Mouse (Mus musculus) heart, embryonic 16.5 days (tissue): ENCODE measurements around the gene Eif2b1. TPM values are rescaled to one million over a fixed set of nuclear protein-coding genes. Genes with fewer than 3 reads are reported as not detected.

ENCODE experiments used
- ATAC-seq: fragments of 200-750 bp; cut with Nextera tagmentation; replicated peaks from 2 replicates; pipeline ENCODE4 v1.8.0; 2017; ENCODE audit warnings: moderate number of reproducible peaks; ENCODE audit not compliant: insufficient read depth, low FRiP score; ENCODE audit errors: extremely low read depth
- H3K27ac ChIP-seq: fragments of 300-500 bp; sonication (generic); 2 replicates; pipeline ENCODE4 v1.5.1; 2014; ENCODE audit warnings: mild to moderate bottlenecking, low read length, control low read depth, moderate library complexity
- H3K27me3 ChIP-seq: fragments of 300-500 bp; sonication (generic); 2 replicates; pipeline ENCODE4 v1.6.1; 2014; ENCODE audit warnings: low read length, mixed read lengths; ENCODE audit not compliant: control insufficient read depth, insufficient read depth
- H3K36me3 ChIP-seq: fragments of 300-500 bp; sonication (generic); 2 replicates; pipeline ENCODE4 v1.6.1; 2014; ENCODE audit not compliant: control insufficient read depth, insufficient read depth
- H3K4me1 ChIP-seq: fragments of 300-500 bp; sonication (generic); 2 replicates; pipeline ENCODE4 v1.6.1; 2014; ENCODE audit warnings: low read length, mixed read lengths; ENCODE audit not compliant: control insufficient read depth, insufficient read depth
- H3K4me2 ChIP-seq: fragments of 300-500 bp; sonication (generic); 2 replicates; pipeline ENCODE4 v1.6.1; 2014; ENCODE audit warnings: low read depth, mild to moderate bottlenecking, control low read depth, low read length
- H3K4me3 ChIP-seq: fragments of 300-500 bp; sonication (generic); 2 replicates; pipeline ENCODE4 v1.5.1; 2014; ENCODE audit warnings: mild to moderate bottlenecking, control low read depth, low read length
- H3K9ac ChIP-seq: fragments of 300-500 bp; sonication (generic); 2 replicates; pipeline ENCODE4 v1.6.1; 2014; ENCODE audit warnings: low read length, control low read depth
- H3K9me3 ChIP-seq: fragments of 300-500 bp; sonication (generic); replicated peaks from 2 replicates; pipeline ENCODE4 v1.6.1; 2016; ENCODE audit warnings: low read length; ENCODE audit not compliant: control insufficient read depth
- WGBS: fragments of 180-500 bp; shearing (Covaris S2); extraction: QIAGEN DNeasy Blood & Tissue Kit; methylation state at CpG from one replicate; pipeline ENCODE4 v1.1.7; 2014; 5-methylcytosine and 5-hydroxymethylcytosine counted together
- polyA plus RNA-seq: library from polyadenylated mRNA; unstranded; fragments of >200 nt; fragmentation: Nextera tagmentation; extraction: Ambion mirVana; gene quantifications from 2 replicates; pipeline ENCODE4 v1.2.1, GENCODE M21; 2015

Eif2b1 gene
- polyA plus RNA-seq, 1 experiment from 2014 or later, result 62.2 TPM

DNA sequence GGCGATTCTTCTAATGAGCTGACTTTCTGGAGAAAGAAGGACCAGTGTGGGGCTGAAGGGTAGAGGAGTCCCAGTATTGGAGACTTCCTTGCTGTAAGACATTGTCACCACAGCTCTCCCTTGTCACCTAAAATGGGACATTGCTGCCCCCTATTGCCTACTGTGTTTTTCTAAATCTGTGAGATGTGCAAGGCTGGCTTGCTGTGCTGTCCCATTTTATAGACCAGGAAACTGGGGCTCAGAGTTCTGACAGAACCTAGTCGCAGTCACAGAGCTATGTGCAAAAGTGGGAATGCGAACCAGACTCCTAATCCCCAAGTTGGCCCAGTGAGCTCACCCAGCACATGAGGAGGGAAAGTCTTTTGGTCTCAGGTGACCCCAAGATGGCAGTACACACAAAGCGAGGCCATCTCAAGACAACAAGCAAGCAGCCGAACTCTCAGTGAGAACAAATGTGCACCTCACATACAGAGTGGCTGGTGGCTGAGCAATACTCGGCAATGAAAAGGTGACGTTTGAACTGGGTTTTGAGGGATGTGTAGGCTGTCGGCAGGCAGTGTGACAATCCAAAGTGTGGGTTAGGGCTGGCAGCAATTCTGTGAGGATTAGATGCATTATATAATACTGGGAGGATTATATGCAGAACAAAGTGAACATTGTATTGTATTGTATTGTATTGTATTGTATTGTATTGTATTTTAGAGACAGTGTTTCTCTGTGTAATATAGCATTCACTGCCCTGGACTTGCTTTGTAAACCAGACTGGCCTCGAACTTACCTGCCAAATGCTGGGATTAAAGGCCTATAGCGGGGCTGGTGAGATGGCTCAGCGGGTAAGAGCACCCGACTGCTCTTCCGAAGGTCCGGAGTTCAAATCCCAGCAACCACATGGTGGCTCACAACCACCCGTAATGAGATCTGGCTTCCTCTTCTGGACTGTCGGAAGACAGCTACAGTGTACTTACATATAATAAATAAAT lies 39.8 kb downstream of the Eif2b1 start:
- WGBS, result 77% methylated on average over 15 of the region's 16 CpGs
- no peak overlapping the region for H3K27ac ChIP-seq
- ATAC-seq, result no peak
- H3K27me3 ChIP-seq, result no peaks in the 10 kb centered on the region
- no peak overlapping the region for H3K4me3 ChIP-seq
- H3K36me3 ChIP-seq, result peaks cover 8% of the 10 kb centered on the region
- no peaks in the 10 kb centered on the region for H3K9me3 ChIP-seq
- no peak overlapping the region for H3K9ac ChIP-seq
- H3K4me2 ChIP-seq, result no peak overlapping the region
- peaks cover 26% of the 10 kb centered on the region for H3K4me1 ChIP-seq

DNA sequence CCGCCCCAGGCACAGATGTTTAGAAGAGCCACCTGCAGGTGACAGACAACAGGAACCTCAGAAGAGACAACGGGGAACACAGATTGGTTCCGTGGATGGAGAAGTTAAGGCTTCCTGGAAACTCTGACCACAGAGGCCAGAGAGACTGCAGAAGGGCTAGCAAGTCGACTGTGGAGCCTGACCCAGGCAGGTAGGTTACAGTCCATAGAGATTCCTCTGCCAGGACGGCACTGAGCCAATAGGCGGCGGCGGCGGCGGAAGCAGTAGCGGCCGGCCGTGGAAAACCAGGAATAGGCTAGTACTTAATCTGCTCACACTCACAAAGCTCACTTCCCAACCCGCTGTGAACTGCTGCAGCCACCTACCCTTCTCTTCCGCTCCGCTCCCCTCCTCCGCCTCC lies 42.2 kb downstream of the Eif2b1 start:
- H3K27me3 ChIP-seq, result no peaks in the 10 kb centered on the region
- no peaks in the 10 kb centered on the region for H3K36me3 ChIP-seq
- ATAC-seq, result no peak
- H3K4me3 ChIP-seq, result peak overlapping the region; percentile 43
- 2% methylated on average over 16 of the region's 17 CpGs for WGBS
- H3K9ac ChIP-seq, result peak overlapping the region; percentile 65
- peak overlapping the region; percentile 72 for H3K27ac ChIP-seq
- H3K9me3 ChIP-seq, result no peaks in the 10 kb centered on the region
- peak overlapping the region; percentile 65 for H3K4me2 ChIP-seq
- peaks cover 17% of the 10 kb centered on the region for H3K4me1 ChIP-seq

DNA sequence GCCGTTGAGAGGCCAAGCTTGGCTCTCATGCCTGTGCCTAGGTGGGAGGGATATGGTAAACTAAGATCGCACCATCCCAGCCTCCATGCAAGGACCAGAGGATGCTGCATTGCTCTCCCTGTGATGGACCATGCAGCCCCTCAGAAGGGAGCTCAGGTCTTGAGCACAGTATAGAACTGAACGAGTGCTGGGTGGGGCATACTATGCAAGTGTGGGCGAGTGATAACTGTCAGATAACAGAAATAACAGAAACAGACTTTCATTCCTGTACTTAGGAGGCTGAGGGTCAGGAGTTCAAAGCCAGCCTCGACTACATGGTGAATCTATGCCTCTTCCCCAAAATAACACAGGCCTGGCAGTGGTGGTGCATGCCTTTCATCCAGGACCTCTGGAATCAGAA lies 43.9 kb downstream of the Eif2b1 start:
- peaks cover 22% of the 10 kb centered on the region for H3K4me1 ChIP-seq
- ATAC-seq, result no peak
- H3K4me3 ChIP-seq, result no peak overlapping the region
- no peak overlapping the region for H3K9ac ChIP-seq
- H3K27me3 ChIP-seq, result no peaks in the 10 kb centered on the region
- no peaks in the 10 kb centered on the region for H3K36me3 ChIP-seq
- H3K9me3 ChIP-seq, result no peaks in the 10 kb centered on the region
- 41% methylated on average over 5 of the region's 5 CpGs for WGBS
- no peak overlapping the region for H3K4me2 ChIP-seq
- H3K27ac ChIP-seq, result no peak overlapping the region

DNA sequence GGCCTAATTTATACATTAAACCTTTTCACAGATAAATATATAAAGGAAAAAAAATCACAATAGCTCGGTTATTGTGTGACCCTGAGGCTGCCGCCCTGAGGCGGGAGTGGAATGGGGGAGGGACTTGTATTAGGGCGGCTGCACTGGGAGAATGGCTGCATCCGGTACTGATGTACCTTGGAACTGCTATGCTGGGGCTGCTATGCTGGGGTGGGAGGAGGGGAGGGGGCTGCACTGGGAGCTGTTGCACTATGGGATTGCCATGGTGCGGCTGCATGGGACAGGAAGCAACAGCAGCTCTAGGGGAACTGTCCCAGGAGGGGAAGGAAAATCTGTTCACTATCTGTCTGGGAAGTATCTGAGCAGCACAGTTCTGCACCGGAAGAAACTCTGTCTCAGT lies 46.5 kb downstream of the Eif2b1 start:
- Histone ChIP-seq H3K27me3 (no peaks in the 10 kb centered on the region), H3K4me1 (peaks cover 41% of the 10 kb centered on the region), H3K9ac (no peak overlapping the region), H3K4me2 (no peak overlapping the region), H3K36me3 (no peaks in the 10 kb centered on the region), H3K27ac (peak overlapping the region; percentile 92), H3K4me3 (no peak overlapping the region), H3K9me3 (no peaks in the 10 kb centered on the region)
- 31% methylated on average over 7 of the region's 7 CpGs for WGBS
- peak; percentile 8; the same call in 1 of the 2 replicates for ATAC-seq

DNA sequence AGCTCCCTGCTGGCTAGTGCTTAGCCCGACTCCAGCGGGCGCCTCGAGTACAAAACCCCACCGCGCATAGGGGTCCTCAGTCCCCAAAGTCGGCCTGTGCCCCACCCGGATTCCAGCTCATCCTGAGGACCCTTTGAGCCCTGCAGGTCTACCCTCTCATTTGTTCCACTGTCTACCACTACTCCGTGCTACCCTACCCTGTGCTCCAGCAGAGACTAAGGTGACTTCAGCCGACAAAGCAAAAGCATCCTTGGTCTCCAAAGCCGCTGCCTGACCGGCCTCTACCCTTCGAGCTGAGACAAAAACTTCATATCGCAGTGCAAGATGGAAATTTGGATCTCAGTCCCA lies 47.4 kb downstream of the Eif2b1 start:
- 0 out of 2 replicates have a peak, but pooled peaks have one; percentile 17 for ATAC-seq
- peaks cover 34% of the 10 kb centered on the region for H3K4me1 ChIP-seq
- no peaks in the 10 kb centered on the region for H3K27me3 ChIP-seq
- H3K4me3 ChIP-seq, result peak overlapping the region; percentile 86
- no peaks in the 10 kb centered on the region for H3K9me3 ChIP-seq
- no peaks in the 10 kb centered on the region for H3K36me3 ChIP-seq
- WGBS, result 14% methylated on average over 14 of the region's 14 CpGs
- peak overlapping the region; percentile 92 for H3K4me2 ChIP-seq
- peak overlapping the region; percentile 92 for H3K27ac ChIP-seq
- H3K9ac ChIP-seq, result peak overlapping the region; percentile 92

DNA sequence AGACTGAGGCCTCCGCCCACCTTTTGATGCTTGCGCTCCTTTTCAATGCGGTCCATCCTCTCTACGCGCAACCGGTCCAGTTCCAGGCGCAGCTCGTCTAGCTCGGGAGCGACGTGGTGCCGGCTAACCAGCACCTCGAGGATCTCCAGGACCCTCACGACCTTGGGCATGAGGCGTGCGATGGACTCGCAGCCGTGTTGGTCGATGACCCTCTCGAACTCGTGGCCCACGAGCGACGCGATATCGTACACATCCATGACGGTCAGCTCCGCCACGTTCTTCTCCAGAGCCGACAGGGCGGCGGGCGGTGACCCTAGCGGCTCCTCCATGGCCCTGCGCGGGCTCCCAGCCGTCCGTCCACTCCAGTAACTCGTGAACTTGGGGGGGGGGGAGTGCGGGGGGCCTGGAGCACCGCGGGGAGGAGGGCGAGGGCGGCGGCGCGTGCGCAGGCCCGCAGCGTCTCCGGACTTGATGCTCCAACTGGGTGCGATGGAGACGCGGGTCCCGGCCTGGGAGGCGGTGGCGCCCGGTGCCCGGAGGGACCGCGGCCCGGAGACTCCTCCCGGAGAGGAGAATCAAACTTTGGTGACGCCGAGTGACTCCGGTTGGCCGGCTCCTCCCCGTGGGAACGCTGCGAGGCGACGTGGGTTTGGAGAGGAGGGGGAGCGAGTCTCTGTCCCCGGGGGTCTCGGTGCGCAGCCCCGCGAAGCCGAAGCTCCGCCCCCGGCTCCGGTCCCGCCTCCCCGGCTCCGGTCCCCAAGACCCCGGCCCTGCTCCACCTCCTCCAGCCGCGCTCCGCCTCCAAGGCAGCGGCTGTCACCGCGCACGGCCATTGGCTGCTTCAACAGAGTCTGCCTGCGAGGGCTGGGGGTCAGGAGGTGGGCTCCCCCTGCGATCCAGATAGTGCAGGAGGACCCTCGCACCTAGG lies 48.0 kb downstream of the Eif2b1 start, which contains the start of gene Rilpl1:
TSS of gene Rilpl1 (minus strand) at position 737 of the 928 bp plus-strand sequence.
- Histone ChIP-seq H3K4me2 (peak within 1 kb of the TSS; percentile 92), H3K4me1 (peaks cover 33% of the 10 kb centered on the region), H3K9ac (peak within 1 kb of the TSS; percentile 92), H3K9me3 (no peaks in the 10 kb centered on the region), H3K4me3 (peak within 1 kb of the TSS; percentile 86), H3K27ac (peak within 1 kb of the TSS; percentile 92), H3K36me3 (no peaks in the 10 kb centered on the region), H3K27me3 (no peaks in the 10 kb centered on the region)
- ATAC-seq, result peak; percentile 88
- under 1% methylated on average over 84 of the region's 96 CpGs for WGBS

DNA sequence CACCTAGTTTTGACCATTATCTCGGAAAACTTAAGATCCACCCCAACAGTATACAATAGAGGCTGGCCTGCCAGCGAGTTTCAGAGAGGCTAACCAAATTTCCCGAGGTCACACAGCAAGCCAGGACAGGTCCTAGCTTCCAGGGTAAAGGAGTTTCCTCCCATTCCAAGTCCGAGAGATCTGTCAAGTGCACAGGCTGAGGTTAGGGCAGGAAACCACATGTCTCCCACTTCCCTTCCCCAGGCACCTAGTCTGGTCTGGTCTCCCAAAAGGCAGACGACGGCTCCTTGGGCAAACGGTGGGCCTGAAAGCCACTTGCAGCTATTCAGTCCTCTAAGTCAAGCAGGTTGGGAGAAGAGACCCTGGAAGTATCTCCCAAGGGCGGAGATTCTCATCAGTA lies 49.2 kb downstream of the Eif2b1 start:
- Histone ChIP-seq H3K9me3 (no peaks in the 10 kb centered on the region), H3K4me1 (peaks cover 33% of the 10 kb centered on the region), H3K4me3 (peak overlapping the region; percentile 86), H3K27ac (peak overlapping the region; percentile 92), H3K27me3 (no peaks in the 10 kb centered on the region), H3K9ac (peak overlapping the region; percentile 92), H3K36me3 (no peaks in the 10 kb centered on the region), H3K4me2 (peak overlapping the region; percentile 92)
- ATAC-seq, result no peak
- WGBS, result 46% methylated on average over 8 of the region's 8 CpGs

DNA sequence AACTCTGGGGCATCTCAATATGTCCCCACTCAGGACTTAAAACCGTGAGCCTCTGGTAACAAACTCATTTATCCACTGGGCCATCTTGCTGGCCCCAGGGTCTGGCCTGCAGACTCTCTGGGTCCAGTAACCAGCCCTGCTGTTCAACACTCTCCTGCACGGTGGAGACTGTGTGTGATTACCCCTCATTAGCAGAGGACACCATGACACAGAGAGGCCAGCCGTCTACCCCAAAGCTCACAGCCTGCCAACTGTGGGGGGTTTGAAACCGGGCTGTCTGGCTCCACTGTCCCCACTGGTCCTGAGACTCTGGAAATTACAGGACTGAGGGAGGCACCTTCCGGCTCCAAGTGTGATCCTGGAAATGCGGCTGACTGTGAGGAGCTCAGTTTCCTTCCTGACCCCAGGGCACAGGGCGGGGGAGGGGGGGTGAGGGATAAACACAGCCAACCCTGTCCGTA lies 49.7 kb downstream of the Eif2b1 start:
- H3K9me3 ChIP-seq, result no peaks in the 10 kb centered on the region

More for the DNA sequence above, 49.7 kb downstream of the Eif2b1 start:
- peak overlapping the region; percentile 69 for H3K9ac ChIP-seq
- peak overlapping the region; percentile 86 for H3K4me3 ChIP-seq
- 26% methylated on average over 8 of the region's 8 CpGs for WGBS
- H3K27me3 ChIP-seq, result no peaks in the 10 kb centered on the region
- peak overlapping the region; percentile 92 for H3K4me2 ChIP-seq
- H3K36me3 ChIP-seq, result no peaks in the 10 kb centered on the region
- peak overlapping the region; percentile 92 for H3K27ac ChIP-seq
- ATAC-seq, result no peak
- peaks cover 35% of the 10 kb centered on the region for H3K4me1 ChIP-seq
